Mouse (Mus musculus): ENCODE measurements around the gene Ccl22.

DNA sequence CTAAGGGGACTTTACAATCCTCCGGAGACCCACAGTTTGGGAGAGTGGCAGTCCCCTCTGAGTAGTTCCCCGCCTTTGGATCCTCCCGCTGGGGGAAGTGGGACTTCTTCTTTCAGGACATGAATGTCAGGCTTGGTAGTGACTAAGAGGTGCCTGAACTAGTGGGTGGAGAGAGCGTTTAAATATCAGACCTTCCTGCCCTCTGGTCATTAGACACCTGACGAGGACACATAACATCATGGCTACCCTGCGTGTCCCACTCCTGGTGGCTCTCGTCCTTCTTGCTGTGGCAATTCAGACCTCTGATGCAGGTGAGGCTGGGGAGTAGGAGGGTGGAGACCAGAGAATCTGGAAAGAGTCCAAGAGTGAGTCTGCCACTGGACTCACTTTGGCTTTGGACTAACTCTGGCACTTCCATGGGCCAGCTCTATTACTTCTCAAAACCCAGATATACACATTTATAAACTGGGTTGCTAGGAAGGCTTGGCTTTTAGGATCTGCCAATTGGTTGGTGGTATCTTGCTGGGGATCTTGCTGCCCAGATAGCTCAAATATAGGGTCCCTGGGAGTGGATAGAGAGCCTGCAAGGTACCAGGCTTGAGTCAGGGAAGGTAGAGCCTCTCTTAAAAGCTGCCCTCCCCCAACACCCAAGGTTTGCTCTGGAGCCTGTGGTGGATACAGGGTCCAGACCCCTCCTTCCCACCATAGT is at the start of gene Ccl22:
- no peak for TF ChIP-seq POLR2A (IDR thresholded peaks at IDR 0.05; ENCODE audit: extremely low read depth, insufficient read depth, low read length)
- no peak for TF ChIP-seq CTCF (IDR thresholded peaks at IDR 0.05; ENCODE audit: low read depth, low read length)

Measured in liver, adult 2 months (tissue).